Mouse (Mus musculus) layer of hippocampus, adult 8-10 months (tissue): ENCODE measurements around the gene Veph1. TPM values are rescaled to one million over a fixed set of nuclear protein-coding genes. Genes with fewer than 3 reads are reported as not detected.
A peak's percentile ranks its signal among the peaks of the same experiment; 100 is the strongest.

Experiments used
- DNase-seq, 2 experiments: peaks; one replicate each; pipeline ENCODE4 v3.0.0; 2022; ENCODE audit warnings: low spot score in 2 of 2
- total RNA-seq, 4 experiments: library from RNA; stranded (reverse); gene quantifications; 2 replicates each; pipeline ENCODE4 v1.2.4; 2022

Veph1 gene
- total RNA-seq, 4 experiments from 2014 or later, result 0.16 to 0.24 TPM; not detected in 2

DNA sequence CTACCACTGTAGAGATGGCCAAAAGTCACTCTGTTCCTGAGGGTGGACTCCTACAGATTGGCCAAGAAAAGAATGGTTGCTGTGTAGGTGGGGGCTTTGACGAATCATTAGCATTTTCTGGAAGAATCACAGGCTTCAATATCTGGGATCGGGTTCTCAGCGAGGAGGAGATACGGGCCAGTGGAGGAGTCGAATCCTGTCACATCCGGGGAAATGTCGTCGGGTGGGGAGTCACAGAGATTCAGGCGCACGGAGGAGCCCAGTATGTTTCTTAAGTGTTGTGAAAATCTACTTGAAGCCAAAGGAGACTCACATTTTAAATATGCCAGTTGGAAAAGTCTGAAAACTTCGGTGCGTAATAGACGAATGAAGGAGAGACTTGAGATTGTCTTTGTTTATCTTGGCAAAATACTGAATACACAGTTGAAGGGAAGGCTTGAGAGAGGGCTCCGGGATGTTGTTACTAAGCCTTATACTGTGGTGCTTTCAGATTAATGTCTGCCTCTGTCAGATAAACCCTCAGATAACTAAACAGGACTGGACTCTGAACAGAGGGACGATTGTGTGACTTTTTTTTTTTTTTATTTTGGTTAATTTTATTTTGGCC, 71.6 kb downstream of the Veph1 start:
- DNase-seq, result no peak

GRCm38 (mm10) chr3:66221243-66221611, 75.4 kb downstream of the Veph1 start:
- no peak for DNase-seq

- DNase-seq, result peak in 1 of 2 experiments; percentile 14
Observed at GRCm38 (mm10) chr3:66220554-66221242, 75.9 kb downstream of the Veph1 start.

DNA sequence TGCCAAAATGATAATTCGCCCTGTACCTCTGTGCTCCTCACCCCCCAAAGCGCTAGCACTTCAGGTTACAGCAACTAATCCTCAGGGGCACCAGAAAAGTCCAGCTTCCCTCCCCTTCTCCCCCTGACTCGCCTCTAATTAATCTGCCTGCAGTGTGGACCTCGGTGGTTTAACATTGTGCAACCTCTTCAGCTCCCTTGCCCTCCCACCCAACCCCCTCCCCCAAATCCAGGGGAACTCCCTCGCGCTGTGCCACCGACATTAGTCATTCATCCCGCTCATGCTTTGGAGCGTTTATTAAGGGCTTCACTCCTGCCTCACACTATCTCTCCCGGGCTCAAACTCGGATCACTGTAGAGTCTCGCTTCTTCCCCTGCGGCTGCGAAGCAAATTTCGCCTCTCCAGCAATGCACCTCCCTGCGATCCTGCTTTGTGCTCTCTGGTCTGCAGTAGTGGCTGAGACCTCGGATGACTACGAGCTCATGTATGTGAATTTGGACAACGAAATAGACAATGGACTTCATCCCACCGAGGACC, 76.9 kb downstream of the Veph1 start, which contains the start of gene Ptx3:
Gene Ptx3 (plus strand): TSS at position 256 of the 537 bp plus-strand sequence.
- DNase-seq, result no peak

GRCm38 (mm10) chr3:66215759-66216158, 80.9 kb downstream of the Veph1 start:
- no peak for DNase-seq

GRCm38 (mm10) chr3:66213524-66213923, 83.1 kb downstream of the Veph1 start:
- no peak for DNase-seq

- DNase-seq, result no peak
Observed at GRCm38 (mm10) chr3:66208836-66209573, 87.6 kb downstream of the Veph1 start.

GRCm38 (mm10) chr3:66193910-66194562, 102.6 kb downstream of the Veph1 start:
- no peak for DNase-seq

GRCm38 (mm10) chr3:66179647-66180046, 117.0 kb downstream of the Veph1 start:
- no peak for DNase-seq

DNA sequence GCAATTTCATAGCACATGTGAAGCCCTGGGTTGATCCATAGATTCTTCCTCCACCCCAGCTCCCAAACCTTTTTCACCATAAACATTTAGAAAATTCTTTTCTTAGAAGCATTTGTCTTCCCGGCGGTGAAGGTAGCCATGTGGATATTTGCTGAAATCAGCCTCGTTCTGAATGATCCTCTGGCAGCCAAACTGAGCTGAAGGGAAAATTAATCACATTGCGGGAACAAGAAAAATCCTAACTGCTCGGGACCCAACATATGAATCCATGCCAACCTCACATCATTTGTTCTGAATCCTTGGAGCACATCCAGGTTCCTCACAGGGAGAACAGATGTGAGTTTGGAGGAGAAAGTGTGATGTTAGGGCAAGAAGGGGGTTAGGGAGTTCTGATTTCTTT, 123.7 kb downstream of the Veph1 start:
- DNase-seq, result peak in 1 of 2 experiments; percentile 4

- DNase-seq, result no peak
Observed at GRCm38 (mm10) chr3:66169873-66170538, 126.6 kb downstream of the Veph1 start.

- DNase-seq, result no peak
Observed at GRCm38 (mm10) chr3:66166606-66167290, 129.9 kb downstream of the Veph1 start.

- DNase-seq, result no peak
Observed at GRCm38 (mm10) chr3:66165026-66165425, 131.6 kb downstream of the Veph1 start.

DNA sequence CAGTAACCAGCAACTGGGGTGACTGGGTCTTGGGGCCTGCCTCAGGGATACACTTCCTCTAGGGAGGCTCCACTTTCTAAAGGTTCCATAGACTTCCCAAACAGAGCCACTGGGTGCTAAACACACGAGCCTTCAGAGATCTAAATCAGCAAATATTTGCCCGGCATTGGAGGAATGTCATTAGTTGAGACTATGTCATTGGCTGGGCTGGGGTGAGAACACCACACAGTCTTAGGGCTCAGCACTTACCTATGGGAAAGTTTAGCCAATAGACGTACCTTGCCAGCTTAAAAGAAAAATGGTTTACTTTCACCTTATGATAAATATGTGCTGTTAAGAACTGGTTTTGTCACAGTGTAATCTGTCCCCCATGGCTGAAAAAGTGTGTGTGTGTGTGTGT, 132.1 kb downstream of the Veph1 start:
- DNase-seq, result no peak

DNA sequence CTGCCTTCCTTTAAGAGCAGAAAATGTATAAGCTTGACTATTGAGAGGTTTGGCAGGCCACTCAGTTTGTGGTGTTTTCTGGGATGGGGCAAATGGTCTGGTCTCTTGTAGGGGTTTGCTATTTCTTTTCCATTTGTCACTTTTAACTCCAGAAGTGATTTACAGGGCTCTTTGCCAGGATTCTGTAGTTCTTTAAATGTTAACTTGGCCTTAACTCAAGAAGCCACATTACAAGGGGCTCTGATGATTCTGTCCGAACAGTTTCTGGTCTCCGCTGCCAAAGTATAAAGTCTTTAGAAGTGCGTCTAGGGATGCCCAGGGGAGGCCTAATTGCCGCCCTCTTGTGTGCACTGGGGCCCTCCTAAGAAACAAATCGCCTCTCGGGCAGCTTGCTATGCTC, 134.0 kb downstream of the Veph1 start:
- DNase-seq, result no peak

DNA sequence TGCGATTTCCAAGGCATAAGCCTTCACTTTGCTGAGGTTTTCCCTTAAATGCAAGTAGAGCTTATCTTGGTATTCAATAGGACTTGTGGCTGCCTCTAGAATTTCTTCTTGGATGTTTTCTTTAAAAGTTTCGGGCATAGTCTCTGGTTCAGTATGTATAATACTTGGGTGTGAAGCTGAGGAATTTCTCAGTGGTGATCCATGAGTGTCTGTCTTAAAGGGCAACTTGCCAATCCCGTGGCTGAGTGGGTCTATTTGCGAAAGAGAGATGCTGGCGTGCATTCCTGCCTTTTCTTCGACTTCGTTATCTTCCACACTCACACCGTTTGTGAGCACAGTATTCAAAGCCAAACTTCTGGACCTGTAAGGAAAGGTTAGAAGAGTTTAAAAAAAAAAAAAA, 138.7 kb downstream of the Veph1 start:
- no peak for DNase-seq

DNA sequence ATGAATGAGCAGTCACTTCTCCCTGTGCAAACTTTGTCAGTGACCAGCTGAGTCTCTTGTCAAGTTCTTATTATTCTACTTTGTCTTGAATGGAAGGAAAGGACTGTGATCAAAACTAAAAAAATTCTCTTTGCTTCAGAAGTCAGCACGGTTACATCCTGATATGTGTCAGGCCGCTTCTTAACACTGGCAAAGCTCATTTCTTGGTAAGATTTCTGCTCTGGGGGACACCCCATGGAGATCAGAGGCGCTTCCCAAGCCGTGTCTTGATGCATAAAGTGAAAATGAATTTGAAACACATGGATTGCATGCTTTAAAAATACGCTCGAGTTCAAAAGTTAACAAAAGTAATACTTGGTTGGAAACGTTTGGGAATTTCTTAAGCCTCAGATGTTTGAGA, 159.0 kb downstream of the Veph1 start:
- no peak for DNase-seq

DNA sequence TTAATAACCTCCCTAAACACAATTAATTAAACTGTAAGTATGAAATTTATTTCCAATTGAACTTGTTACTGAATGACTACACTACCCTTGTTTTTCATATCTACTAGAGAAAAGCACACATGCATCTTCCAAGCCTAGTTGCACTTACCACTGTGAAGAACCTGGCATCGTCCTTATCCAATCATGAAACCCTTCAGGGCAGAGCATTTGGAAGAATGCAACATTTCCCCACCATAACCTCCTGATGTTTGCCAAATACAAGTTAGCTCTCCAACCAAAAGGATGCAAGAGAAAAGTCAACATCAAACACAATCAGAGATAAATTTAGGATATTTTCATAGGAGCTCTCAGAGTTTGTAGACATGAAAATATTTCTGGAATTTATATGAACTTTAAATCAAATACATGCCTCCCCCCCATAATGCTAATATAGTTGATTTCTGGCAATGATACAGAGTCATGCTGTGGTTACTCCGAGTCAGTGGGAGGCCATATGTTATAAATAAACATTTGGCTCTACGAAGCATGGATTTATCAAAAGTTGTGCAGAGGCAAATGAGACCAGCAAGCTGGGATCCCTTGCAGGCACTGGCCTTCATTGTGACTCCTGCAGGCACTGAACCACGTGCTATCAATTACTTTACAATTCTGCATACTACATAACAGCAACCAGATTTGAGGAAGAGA, 165.2 kb downstream of the Veph1 start:
- DNase-seq, result no peak

- no peak for DNase-seq
Observed at GRCm38 (mm10) chr3:66129689-66130088, 166.9 kb downstream of the Veph1 start.

- no peak for DNase-seq
Observed at GRCm38 (mm10) chr3:66105493-66105892, 191.1 kb downstream of the Veph1 start.
